17 mouse cellular contexts compared by ENCODE assay signal in genomic region chr3:29701126-29701525, GRCm38 (mm10).
A peak's percentile ranks its signal among the peaks of the same experiment; 100 is the strongest.
DNase-seq lines count a peak whose midpoint lies in the region; ATAC-seq lines count a peak whose summit lies in the region.
"Had no signal": no experiment of that assay in that cellular context is flagged by ENCODE, and none has a peak within 500 bp of the region (broad histone marks: within the 10 kb centered on the region; RNA-seq: fewer than 3 reads in every experiment).

No protein-coding gene starts in this region.

- DNase-seq in forebrain, embryonic 14.5 days (ENCODE audit: low spot score) = peak; percentile 64
- no peak for DNase-seq in forebrain, embryonic 10.5 days (ENCODE audit: extremely low spot score, low spot score)
- peak; percentile 59 for DNase-seq in brain, adult 2 months (ENCODE audit: low read depth, low spot score)
- no peak for DNase-seq in adrenal gland, postnatal 10 days
- DNase-seq in heart, embryonic 10.5 days (ENCODE audit: low spot score) = no peak
- no peak for DNase-seq in lung, adult 18-20 months
- DNase-seq: cerebellum, adult 11-12 months; kidney, adult 9 months; lung, postnatal 4 days; right cerebral cortex, adult 18-20 months had no signal

- H3K4me2 ChIP-seq in forebrain, embryonic 14.5 days (ENCODE audit: low read length) = no peak overlapping the region
- H3K4me2 ChIP-seq in forebrain, embryonic 16.5 days (ENCODE audit: low read length) = no peak overlapping the region
- no peak overlapping the region for H3K4me2 ChIP-seq in midbrain, embryonic 15.5 days
- H3K4me2 ChIP-seq: limb, embryonic 12.5 days; neural tube, embryonic 15.5 days had no signal

- ATAC-seq in forebrain, embryonic 14.5 days = peak; percentile 68
- peak; percentile 83 for ATAC-seq in forebrain, embryonic 16.5 days
- 0 out of 2 replicates have a peak, but pooled peaks have one; percentile 39 for ATAC-seq in midbrain, embryonic 15.5 days (replicated peaks)
- ATAC-seq: Patski had no signal

- no peaks in the 10 kb centered on the region for H3K4me1 ChIP-seq in forebrain, embryonic 14.5 days (ENCODE audit: control insufficient read depth, insufficient read depth, low read length)
- H3K4me1 ChIP-seq in forebrain, embryonic 10.5 days = peaks cover 5% of the 10 kb centered on the region; the same call in 1 of the 2 replicates
- H3K4me1 ChIP-seq in forebrain, embryonic 16.5 days (replicated peaks; ENCODE audit: control insufficient read depth, insufficient read depth, low read length) = 0 out of 2 replicates have a peak, but pooled peaks cover 2% of the 10 kb centered on the region
- no peaks in the 10 kb centered on the region for H3K4me1 ChIP-seq in midbrain, embryonic 15.5 days
- H3K4me1 ChIP-seq in heart, embryonic 10.5 days = no peaks in the 10 kb centered on the region
- H3K4me1 ChIP-seq: limb, embryonic 12.5 days; neural tube, embryonic 15.5 days had no signal

- no peak overlapping the region for H3K9ac ChIP-seq in forebrain, embryonic 14.5 days (ENCODE audit: low read length)
- H3K9ac ChIP-seq in forebrain, embryonic 16.5 days (replicated peaks; ENCODE audit: low read depth, low read length) = no peak overlapping the region
- no peak overlapping the region for H3K9ac ChIP-seq in midbrain, embryonic 15.5 days
- H3K9ac ChIP-seq: limb, embryonic 12.5 days; neural tube, embryonic 15.5 days had no signal

- H3K27ac ChIP-seq in forebrain, embryonic 14.5 days (ENCODE audit: low read depth, low read length) = no peak overlapping the region
- H3K27ac ChIP-seq in forebrain, embryonic 10.5 days = no peak overlapping the region
- no peak overlapping the region for H3K27ac ChIP-seq in forebrain, embryonic 16.5 days (ENCODE audit: low read length)
- no peak overlapping the region for H3K27ac ChIP-seq in midbrain, embryonic 15.5 days
- H3K27ac ChIP-seq in heart, embryonic 10.5 days = no peak overlapping the region
- H3K27ac ChIP-seq: left cerebral cortex, adult 2 months; limb, embryonic 12.5 days; neural tube, embryonic 15.5 days had no signal

- H3K36me3 ChIP-seq in forebrain, embryonic 14.5 days (ENCODE audit: control insufficient read depth, insufficient read depth, low read length) = no peaks in the 10 kb centered on the region
- no peaks in the 10 kb centered on the region for H3K36me3 ChIP-seq in forebrain, embryonic 10.5 days (replicated peaks)
- no peaks in the 10 kb centered on the region for H3K36me3 ChIP-seq in forebrain, embryonic 16.5 days (ENCODE audit: control insufficient read depth, insufficient read depth)
- H3K36me3 ChIP-seq in midbrain, embryonic 15.5 days (replicated peaks) = no peaks in the 10 kb centered on the region
- H3K36me3 ChIP-seq in heart, embryonic 10.5 days = no peaks in the 10 kb centered on the region
- H3K36me3 ChIP-seq: limb, embryonic 12.5 days; neural tube, embryonic 15.5 days had no signal

- no peaks in the 10 kb centered on the region for H3K27me3 ChIP-seq in forebrain, embryonic 14.5 days (replicated peaks; ENCODE audit: control insufficient read depth, insufficient read depth, low read length)
- H3K27me3 ChIP-seq in forebrain, embryonic 10.5 days (ENCODE audit: poor library complexity, severe bottlenecking) = no peaks in the 10 kb centered on the region
- H3K27me3 ChIP-seq in forebrain, embryonic 16.5 days (replicated peaks; ENCODE audit: control insufficient read depth, insufficient read depth, low read length) = no peaks in the 10 kb centered on the region
- H3K27me3 ChIP-seq in midbrain, embryonic 15.5 days (replicated peaks) = no peaks in the 10 kb centered on the region
- no peaks in the 10 kb centered on the region for H3K27me3 ChIP-seq in heart, embryonic 10.5 days (ENCODE audit: insufficient read depth, poor library complexity, severe bottlenecking)
- H3K27me3 ChIP-seq: limb, embryonic 12.5 days; neural tube, embryonic 15.5 days had no signal

- 9% methylated on average over 2 of the region's 2 CpGs for WGBS in forebrain, embryonic 14.5 days
- 25% methylated on average over 2 of the region's 2 CpGs for WGBS in forebrain, embryonic 10.5 days
- WGBS in forebrain, embryonic 16.5 days = 12% methylated on average over 2 of the region's 2 CpGs
- 15% methylated on average over 2 of the region's 2 CpGs for WGBS in midbrain, embryonic 15.5 days
- WGBS in heart, embryonic 10.5 days = 41% methylated on average over 2 of the region's 2 CpGs

- H3K9me3 ChIP-seq in forebrain, embryonic 14.5 days (replicated peaks; ENCODE audit: control insufficient read depth, low read length) = no peaks in the 10 kb centered on the region
- no peaks in the 10 kb centered on the region for H3K9me3 ChIP-seq in forebrain, embryonic 10.5 days
- no peaks in the 10 kb centered on the region for H3K9me3 ChIP-seq in forebrain, embryonic 16.5 days (ENCODE audit: control insufficient read depth, low read length)
- no peaks in the 10 kb centered on the region for H3K9me3 ChIP-seq in midbrain, embryonic 15.5 days
- no peaks in the 10 kb centered on the region for H3K9me3 ChIP-seq in heart, embryonic 10.5 days
- H3K9me3 ChIP-seq: limb, embryonic 12.5 days; neural tube, embryonic 15.5 days had no signal

- no peak overlapping the region for H3K4me3 ChIP-seq in forebrain, embryonic 14.5 days (ENCODE audit: low read depth, low read length)
- H3K4me3 ChIP-seq in forebrain, embryonic 10.5 days = no peak overlapping the region
- no peak overlapping the region for H3K4me3 ChIP-seq in forebrain, embryonic 16.5 days (replicated peaks; ENCODE audit: low read length)
- no peak overlapping the region for H3K4me3 ChIP-seq in midbrain, embryonic 15.5 days
- no peak overlapping the region for H3K4me3 ChIP-seq in heart, embryonic 10.5 days
- H3K4me3 ChIP-seq: erythroblast, embryonic 14.5 days; left cerebral cortex, adult 2 months; limb, embryonic 12.5 days; neural tube, embryonic 15.5 days had no signal

Comparison
In these comparisons a context has a peak if more than half of its experiments do, and no peak if none do; other contexts are left out.
1. DNase-seq: peak in forebrain, embryonic 14.5 days (single experiment) and brain, adult 2 months (single experiment); none in forebrain, embryonic 10.5 days (single experiment), adrenal gland, postnatal 10 days (single experiment), heart, embryonic 10.5 days (single experiment) and lung, adult 18-20 months (0 of 2).
2. Peak in every context shown above with its lines, with median percentiles within 50 percentile points of each other: ATAC-seq.